Mouse (Mus musculus) frontal cortex, adult 2 months (tissue): Measurements from ENCODE around the gene M6pr. TPM values are rescaled to one million over a fixed set of nuclear protein-coding genes. Genes with fewer than 3 reads are reported as not detected.
"Not testable (repeated sequence)": the region's sequence is repeated elsewhere in the genome, so short reads cannot be mapped to it uniquely, and the experiment has no call there.

Experiments used
- DNase-seq, 2 experiments: peaks; one replicate each; pipeline ENCODE4 v3.0.0; 2022; ENCODE audit warnings: low spot score in 1 of 2; ENCODE audit errors: extremely low spot score in 1 of 2
- polyA plus RNA-seq: library from polyadenylated mRNA; depleted of rRNA; stranded (reverse); fragments of >200 nt; gene quantifications from 2 replicates; pipeline ENCODE4 v1.2.3, GENCODE M21; 2012; rRNA removed

M6pr gene
- polyA plus RNA-seq, 1 experiment, result 71.2 TPM

DNA sequence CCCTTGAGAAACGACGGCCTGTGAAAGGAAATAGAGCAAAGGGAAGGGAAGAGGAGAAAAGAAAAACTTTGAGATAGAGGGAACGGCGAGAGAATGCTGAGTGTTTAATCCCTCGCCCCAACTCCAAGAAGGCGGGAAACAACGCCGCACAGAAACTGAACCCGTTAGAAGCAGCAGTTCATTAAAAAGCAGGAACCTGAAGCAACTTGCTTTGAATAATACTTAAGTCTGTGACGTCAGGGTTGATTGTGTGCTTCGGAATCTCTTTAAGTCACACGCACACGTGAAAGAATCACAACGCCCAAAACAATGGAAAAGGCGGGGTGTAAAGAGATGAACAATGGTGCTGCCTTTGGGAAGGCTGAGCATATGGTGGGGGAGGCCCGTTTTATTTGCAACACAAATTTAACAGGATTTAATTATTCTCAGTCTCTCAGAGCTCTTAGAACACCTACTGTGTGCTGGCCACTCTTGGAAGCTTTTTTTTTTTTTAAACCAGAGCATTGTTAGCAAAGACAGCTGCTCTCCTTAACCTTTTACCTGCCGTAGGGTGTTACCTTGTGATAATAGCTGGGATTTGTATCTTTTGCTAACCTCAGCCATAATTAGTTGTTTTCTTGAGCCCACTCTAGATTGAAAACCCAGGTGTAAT lies 32.0 kb downstream of the M6pr start, which contains the start of gene Phc1:
Gene Phc1, minus strand, starts transcription at position 213 of the 652 bp plus-strand sequence.
- DNase-seq, result peak in 1 of 2 experiments; percentile 36

DNA sequence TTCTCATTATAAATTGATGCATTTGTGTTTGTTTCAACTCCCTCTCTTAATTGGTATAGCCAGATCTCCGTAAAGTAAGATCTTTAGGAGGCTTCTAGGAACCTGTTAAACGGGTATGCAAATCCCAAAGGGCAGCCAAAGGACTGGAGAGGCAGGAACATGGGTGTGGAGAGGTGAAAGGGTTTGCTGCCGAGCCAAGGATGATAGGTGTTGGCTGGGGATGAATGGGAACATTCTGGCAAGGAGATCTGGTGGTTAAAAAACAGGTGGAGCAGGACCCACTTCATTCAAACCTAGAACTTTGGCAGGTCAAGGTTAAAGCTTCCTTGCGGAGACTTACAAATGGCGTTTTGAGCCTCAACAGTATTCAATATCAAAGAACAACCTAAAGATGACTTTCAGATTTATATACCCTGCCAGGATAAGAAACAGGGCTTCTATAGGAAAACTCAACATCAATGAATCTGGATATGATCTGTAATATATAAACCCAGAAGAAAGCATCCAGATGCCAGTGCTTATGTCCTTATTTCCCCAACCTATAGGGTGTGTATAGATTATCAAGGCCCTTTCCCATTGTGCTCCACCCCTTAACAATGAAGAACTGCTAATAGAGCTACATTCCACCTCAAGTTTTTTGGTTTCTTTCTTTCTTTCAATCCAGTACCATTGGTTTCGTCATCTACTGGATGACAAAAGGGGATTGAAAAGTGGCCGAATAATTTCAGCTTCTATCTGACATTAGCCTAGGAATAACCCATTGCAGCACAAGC lies 32.7 kb downstream of the M6pr start:
- no peak for DNase-seq

DNA sequence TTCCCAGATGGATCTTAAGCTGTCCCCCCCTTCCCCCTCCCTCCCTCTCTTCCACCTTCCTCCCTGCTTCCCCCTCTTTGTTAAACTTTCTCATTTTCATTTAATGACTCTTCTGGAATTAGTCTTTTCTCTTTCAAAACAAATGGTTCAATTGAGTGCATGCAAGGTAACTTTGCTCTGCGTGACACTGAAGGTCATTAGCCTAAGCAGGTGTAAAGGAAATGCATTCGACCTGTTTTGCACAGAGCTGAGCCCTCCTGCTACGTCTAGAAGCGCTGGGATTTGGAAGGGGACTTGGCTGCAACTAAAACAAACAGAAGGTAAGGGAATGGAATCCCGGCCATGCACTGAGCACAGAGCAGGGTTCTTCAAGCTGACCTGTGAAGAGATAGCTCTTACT lies 33.6 kb downstream of the M6pr start:
- DNase-seq, result no peak

DNA sequence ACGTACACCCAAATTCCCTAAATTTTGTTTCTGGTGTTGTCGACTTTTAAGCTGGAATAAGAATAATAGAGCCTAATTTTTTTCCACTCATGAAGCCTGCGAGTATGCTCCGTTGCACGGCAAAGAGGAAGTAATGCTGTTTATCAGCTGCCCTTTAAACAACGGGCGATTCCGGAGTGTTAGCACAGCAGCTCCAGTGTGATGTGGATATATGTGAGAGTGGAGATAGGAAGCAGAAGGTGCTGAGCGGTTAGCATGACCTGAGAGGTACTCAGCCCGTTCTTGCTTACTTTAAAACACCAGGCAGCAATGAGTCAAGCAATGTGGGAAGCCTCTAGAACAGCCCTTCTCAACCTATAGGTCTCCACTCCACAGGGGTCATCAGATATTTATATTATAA lies 35.2 kb downstream of the M6pr start:
- DNase-seq, result no peak

DNA sequence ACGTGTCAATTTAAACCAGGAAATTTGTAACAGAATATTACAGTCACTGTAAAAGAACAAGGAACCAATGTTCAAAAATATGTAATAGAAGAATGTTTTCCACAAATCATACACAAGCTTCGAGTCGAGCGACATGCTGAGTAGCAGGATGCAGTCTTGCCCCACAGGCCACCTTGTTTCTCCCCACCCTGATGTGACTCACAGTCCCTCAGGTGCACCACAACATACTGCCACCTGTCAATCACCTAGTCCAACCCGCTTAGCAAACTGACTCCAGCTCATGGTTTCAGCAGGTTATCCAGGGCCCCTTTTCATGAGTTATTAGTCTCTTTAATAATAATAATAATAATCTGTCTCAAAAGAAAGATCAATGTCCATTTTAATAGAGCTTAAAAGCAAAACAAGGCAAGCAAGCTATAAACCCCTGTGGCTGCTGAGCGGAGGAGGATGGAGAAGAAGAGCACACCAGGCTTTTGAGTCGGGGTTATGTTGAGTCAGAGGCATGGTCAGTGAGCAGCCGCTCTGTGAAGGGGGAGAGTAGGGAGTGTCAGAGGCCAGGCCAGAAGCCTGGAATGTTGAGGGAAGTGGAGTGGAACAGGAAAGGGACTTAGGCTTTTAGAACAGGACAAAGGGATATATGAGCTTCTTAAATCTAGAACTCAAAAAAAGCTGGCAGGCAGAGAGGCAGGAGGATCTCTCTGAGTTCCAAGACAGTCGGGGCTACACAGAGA lies 36.0 kb downstream of the M6pr start:
- DNase-seq, result no peak

DNA sequence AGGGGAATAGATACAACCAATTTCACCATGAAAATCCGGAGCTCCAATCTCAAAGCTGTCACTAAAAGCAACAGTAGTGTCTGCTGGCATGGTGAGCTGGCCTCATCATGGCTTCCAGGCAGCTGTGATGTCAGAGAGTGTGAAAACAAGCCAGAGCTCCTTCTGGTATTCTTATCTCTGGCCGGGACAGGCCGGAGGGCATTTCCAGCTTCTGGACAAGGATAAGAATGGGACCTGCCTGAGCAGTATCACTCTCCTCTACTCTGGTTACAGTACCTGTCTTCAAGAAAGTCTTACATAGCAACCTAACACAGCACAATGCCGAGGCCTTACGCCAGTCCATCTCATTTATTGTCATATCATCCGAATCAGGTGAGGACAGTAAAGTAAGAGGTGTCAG lies 37.2 kb downstream of the M6pr start:
- no peak for DNase-seq

DNA sequence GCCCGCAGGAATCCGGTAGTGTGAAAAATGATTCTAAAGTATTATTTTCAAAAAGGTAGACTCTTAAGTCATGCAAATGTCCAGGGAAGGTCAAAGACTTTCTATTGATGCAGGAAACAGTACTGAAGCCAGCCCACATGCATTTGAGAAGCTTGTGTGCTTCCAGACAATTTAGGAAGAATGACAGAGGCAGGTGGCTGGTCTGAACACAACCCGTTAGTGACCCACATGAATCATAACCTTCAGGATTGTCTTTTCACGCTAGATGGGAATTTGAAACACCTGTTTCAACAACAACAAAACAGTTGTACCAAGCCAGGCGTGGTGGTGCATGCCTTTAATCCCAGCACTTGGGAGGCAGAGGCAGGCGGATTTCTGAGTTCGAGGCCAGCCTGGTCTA lies 37.9 kb downstream of the M6pr start:
- no peak for DNase-seq

DNA sequence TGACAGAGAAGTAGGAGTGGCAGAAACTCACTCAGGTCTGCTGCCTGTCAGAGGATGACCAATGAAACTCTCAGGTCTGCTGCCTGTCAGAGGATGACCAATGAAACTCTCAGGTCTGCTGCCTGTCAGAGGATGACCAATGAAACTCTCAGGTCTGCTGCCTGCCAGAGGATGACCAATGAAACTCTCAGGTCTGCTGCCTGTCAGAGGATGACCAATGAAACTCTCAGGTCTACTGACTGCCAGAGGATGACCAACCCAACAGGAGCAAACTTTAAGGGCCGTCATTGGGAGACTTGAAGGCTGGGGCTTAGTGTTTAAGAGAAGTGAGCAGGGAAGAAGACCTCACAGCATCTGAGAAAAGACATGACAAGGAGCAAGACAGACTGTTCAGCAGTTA lies 38.8 kb downstream of the M6pr start:
- not testable (repeated sequence) for DNase-seq

DNA sequence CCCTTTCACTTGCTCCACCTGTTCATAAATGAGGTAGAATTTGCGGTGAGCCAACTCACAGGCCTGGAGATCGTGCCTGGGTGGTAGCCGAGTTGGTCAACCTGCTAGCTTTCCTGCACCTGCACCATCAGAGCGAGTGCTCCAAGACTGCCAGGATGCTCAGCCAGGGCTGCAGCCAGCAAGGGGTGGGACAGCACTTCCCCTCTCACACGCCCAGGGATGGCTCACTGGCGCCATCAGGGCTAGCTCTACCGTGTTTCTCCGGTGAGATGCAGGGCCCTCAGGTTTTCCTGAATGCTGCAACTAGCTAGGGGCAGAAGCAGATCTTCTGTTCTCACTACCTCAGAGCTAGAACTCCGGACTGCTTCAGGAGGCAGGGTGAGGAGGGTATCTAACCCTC lies 47.4 kb downstream of the M6pr start:
- no peak for DNase-seq

DNA sequence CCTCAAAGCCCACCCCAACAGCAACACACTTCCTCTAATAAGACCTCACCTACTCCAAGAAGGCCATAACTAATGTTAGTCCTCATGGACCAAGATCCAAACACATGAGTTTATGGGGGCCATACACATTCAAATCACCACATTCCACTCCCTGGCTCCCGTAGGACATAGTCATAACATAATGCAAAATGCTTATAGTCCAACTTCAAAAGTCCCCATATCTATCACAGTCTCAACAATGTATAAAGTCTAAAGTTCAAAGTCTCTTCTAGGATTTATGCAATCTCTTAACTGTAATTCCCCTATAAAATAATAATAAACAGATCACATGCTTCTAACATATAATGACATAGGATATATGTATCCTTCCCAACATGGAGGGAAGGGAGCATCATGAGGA lies 48.6 kb downstream of the M6pr start:
- DNase-seq, result no peak

DNA sequence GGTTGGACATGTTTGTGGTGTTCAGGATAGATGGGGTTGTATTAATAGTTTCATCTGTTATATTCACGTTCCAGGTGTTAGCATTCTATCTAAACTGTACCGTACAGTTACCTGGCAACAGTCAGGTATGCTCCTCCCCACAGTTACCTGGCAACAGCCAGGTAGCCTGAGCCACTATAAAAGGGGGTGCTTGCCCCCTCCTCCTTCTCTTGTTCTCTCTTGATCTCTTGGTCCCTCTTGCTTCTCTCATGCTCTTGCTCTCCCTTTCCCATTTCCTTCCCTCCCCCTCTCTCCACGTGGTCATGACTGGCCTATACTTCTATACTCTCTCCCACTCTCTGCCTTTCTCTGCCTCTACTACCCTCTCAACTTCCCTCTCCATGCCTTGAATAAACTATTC lies 57.2 kb downstream of the M6pr start:
- DNase-seq, result no peak

DNA sequence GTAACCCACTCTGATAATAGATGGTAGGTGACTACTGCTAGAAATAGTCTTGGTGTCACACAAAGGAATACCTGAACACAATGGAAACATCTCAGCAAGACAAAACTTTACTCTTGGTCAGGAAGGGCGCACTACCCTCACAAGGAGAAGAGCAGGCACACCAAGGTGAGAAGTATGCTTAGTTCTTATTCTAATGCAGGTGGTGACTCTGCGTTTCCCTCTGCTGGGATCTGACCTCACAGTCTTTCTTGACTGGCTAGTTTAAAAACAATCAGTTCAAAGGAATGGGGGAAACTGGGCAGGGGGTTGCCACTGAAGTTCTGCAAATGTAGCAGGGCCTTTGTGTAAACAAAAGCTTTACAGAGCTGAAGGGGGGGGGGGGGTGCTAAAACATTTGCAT lies 57.8 kb downstream of the M6pr start:
- no peak for DNase-seq

DNA sequence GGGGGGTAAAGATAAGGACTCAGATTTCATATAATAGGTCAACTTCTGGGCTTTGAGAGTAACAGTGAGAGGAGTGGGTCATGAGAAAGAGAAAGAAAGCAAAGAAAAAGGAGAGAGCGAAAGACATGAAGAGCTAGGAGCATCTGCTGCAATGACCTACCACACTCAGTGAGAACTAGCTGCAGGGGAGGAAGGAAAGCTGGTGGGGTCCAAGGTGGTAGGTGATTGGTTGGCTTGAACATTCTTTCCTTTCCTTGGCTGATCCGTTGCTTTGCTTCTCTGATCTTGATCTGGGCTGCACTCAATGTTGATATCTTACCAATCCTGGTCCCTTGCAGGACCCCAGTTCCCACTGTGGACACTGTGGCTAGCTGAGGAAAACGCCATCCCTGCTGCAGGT lies 58.5 kb downstream of the M6pr start:
- DNase-seq, result no peak

Other genes with a start within 250 kb of the M6pr start
- 0.11 and 0.32 TPM in 2 replicates for gene Klrg1, start 25.8 kb upstream of the M6pr start, polyA plus RNA-seq
- gene Phc1, start 31.8 kb downstream of the M6pr start, polyA plus RNA-seq, result 60.0 and 65.4 TPM in 2 replicates
- 51.2 and 54.9 TPM in 2 replicates for gene Rimklb, start 190.0 kb downstream of the M6pr start, polyA plus RNA-seq
- gene Mfap5, start 197.1 kb downstream of the M6pr start, polyA plus RNA-seq, result 0.90 and 3.5 TPM in 2 replicates
- gene Aicda, start 245.1 kb downstream of the M6pr start, polyA plus RNA-seq, result not detected in 2 replicates